Mouse (Mus musculus) intestine, embryonic 14.5 days (tissue): Measurements from ENCODE around the gene Trip11. TPM values are rescaled to one million over a fixed set of nuclear protein-coding genes. Genes with fewer than 3 reads are reported as not detected.

Source experiments
- ATAC-seq: fragments of 200-750 bp; cut with Nextera tagmentation; replicated peaks from 2 replicates; pipeline ENCODE4 v1.8.0; 2017; ENCODE audit warnings: low read depth, moderate number of reproducible peaks, moderate TSS enrichment, moderate library complexity; ENCODE audit not compliant: low FRiP score, low TSS enrichment
- DNase-seq: peaks from one replicate; pipeline ENCODE4 v3.0.0-alpha.2; 2018; ENCODE audit warnings: low spot score
- H3K27ac ChIP-seq: fragments of 300-500 bp; sonication (generic); 2 replicates; pipeline ENCODE4 v1.5.1; 2014; ENCODE audit warnings: low read depth, mild to moderate bottlenecking, control low read depth
- H3K27me3 ChIP-seq: fragments of 300-500 bp; sonication (generic); replicated peaks from 2 replicates; pipeline ENCODE4 v1.6.1; 2014; ENCODE audit warnings: low read length, control low read depth; ENCODE audit not compliant: control insufficient read depth, insufficient read depth
- H3K36me3 ChIP-seq: fragments of 300-500 bp; sonication (generic); 2 replicates; pipeline ENCODE4 v1.6.1; 2014; ENCODE audit warnings: low read length, control low read depth; ENCODE audit not compliant: control insufficient read depth, insufficient read depth
- H3K4me1 ChIP-seq: fragments of 300-500 bp; sonication (generic); replicated peaks from 2 replicates; pipeline ENCODE4 v1.6.1; 2014; ENCODE audit warnings: low read length, control low read depth, mixed read lengths; ENCODE audit not compliant: control insufficient read depth, insufficient read depth
- H3K4me2 ChIP-seq: fragments of 300-500 bp; sonication (generic); 2 replicates; pipeline ENCODE4 v1.6.1; 2014; ENCODE audit warnings: low read length
- H3K4me3 ChIP-seq: fragments of 300-500 bp; sonication (generic); 2 replicates; pipeline ENCODE4 v1.5.1; 2014; ENCODE audit warnings: low read depth, low read length, control low read depth, mixed read lengths
- H3K9ac ChIP-seq: fragments of 300-500 bp; sonication (generic); 2 replicates; pipeline ENCODE4 v1.6.1; 2014; ENCODE audit warnings: mild to moderate bottlenecking, low read length
- H3K9me3 ChIP-seq: fragments of 300-500 bp; sonication (generic); 2 replicates; pipeline ENCODE4 v1.6.1; 2016; ENCODE audit warnings: low read length, control low read depth; ENCODE audit not compliant: control insufficient read depth
- WGBS: fragments of 180-500 bp; shearing (Covaris S2); extraction: QIAGEN DNeasy Blood & Tissue Kit; methylation state at CpG from one replicate; pipeline ENCODE4 v1.1.7; 2014; 5-methylcytosine and 5-hydroxymethylcytosine counted together
- polyA plus RNA-seq: library from polyadenylated mRNA; unstranded; fragments of >200 nt; fragmentation: Nextera tagmentation; extraction: Ambion mirVana; gene quantifications from 2 replicates; pipeline ENCODE4 v1.2.1, GENCODE M21; 2014

Trip11 gene
- polyA plus RNA-seq, 1 experiment from 2014 or later: 26.8 TPM

- whole genome bisulfite sequencing: 94% methylated on average over 3 of the region's 3 CpGs
- ATAC-seq (peak; percentile 47; the same call in 1 of the 2 replicates), DNase-seq (no peak)
- Histone ChIP-seq H3K4me2 (no peak overlapping the region), H3K9ac (no peak overlapping the region), H3K9me3 (no peaks in the 10 kb centered on the region), H3K27me3 (no peaks in the 10 kb centered on the region), H3K4me1 (no peaks in the 10 kb centered on the region), H3K4me3 (no peak overlapping the region), H3K27ac (no peak overlapping the region), H3K36me3 (peaks cover 79% of the 10 kb centered on the region)
Measured at GRCm38 (mm10) chr12:101889351-101889750, 23.7 kb downstream of the Trip11 start.

DNA sequence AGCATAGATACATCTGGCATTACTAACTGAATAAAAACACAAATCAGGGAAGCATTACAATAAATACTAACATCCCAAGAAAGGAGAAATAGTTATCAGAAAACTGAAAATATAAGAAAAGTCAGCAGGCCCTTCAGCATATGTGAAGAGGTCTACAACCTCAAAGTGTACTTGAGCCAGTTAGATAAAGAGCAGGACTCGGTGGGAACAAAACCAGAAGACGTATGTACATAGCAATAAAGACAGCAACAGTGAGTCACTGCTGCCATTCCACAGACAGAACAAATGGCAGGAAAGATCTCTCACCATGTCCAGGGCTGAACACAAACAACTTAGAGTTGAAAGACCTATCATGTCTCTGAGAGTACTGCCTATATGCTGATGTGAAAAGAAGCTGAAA, 24.8 kb downstream of the Trip11 start:
- H3K4me2 ChIP-seq: no peak overlapping the region
- no peak overlapping the region for H3K27ac ChIP-seq
- H3K9me3 ChIP-seq: no peaks in the 10 kb centered on the region
- H3K4me3 ChIP-seq: no peak overlapping the region
- H3K36me3 ChIP-seq: peaks cover 79% of the 10 kb centered on the region
- no peak for ATAC-seq
- no peaks in the 10 kb centered on the region for H3K27me3 ChIP-seq
- no peaks in the 10 kb centered on the region for H3K4me1 ChIP-seq
- DNase-seq: no peak
- no peak overlapping the region for H3K9ac ChIP-seq
- WGBS: 85% methylated on average over 2 of the region's 2 CpGs

- no peak overlapping the region for H3K4me2 ChIP-seq
- ATAC-seq (no peak), DNase-seq (no peak)
- H3K4me1 ChIP-seq: no peaks in the 10 kb centered on the region
- no peak overlapping the region for H3K27ac ChIP-seq
- WGBS: 93% methylated on average over 7 of the region's 7 CpGs
- H3K4me3 ChIP-seq: no peak overlapping the region
- H3K27me3 ChIP-seq: no peaks in the 10 kb centered on the region
- H3K9ac ChIP-seq: no peak overlapping the region
- peaks cover 70% of the 10 kb centered on the region for H3K36me3 ChIP-seq
- H3K9me3 ChIP-seq: no peaks in the 10 kb centered on the region
Measured at GRCm38 (mm10) chr12:101884926-101885325, 28.1 kb downstream of the Trip11 start.

GRCm38 (mm10) chr12:101876374-101876773, 36.7 kb downstream of the Trip11 start:
- no peak for DNase-seq
- Histone ChIP-seq H3K4me3 (no peak overlapping the region), H3K4me2 (no peak overlapping the region), H3K27ac (no peak overlapping the region), H3K4me1 (no peaks in the 10 kb centered on the region), H3K9ac (no peak overlapping the region), H3K9me3 (no peaks in the 10 kb centered on the region), H3K27me3 (no peaks in the 10 kb centered on the region), H3K36me3 (peaks cover 78% of the 10 kb centered on the region)
- ATAC-seq: no peak
- 92% methylated on average over 2 of the region's 2 CpGs for WGBS

GRCm38 (mm10) chr12:101875107-101875506, 38.0 kb downstream of the Trip11 start:
- no peaks in the 10 kb centered on the region for H3K27me3 ChIP-seq
- H3K9me3 ChIP-seq: no peaks in the 10 kb centered on the region
- peaks cover 72% of the 10 kb centered on the region for H3K36me3 ChIP-seq
- no peak overlapping the region for H3K9ac ChIP-seq
- 78% methylated on average over 1 of the region's 1 CpGs for WGBS
- ATAC-seq (no peak), DNase-seq (no peak)
- no peak overlapping the region for H3K27ac ChIP-seq
- no peak overlapping the region for H3K4me2 ChIP-seq
- no peaks in the 10 kb centered on the region for H3K4me1 ChIP-seq
- H3K4me3 ChIP-seq: no peak overlapping the region

DNA sequence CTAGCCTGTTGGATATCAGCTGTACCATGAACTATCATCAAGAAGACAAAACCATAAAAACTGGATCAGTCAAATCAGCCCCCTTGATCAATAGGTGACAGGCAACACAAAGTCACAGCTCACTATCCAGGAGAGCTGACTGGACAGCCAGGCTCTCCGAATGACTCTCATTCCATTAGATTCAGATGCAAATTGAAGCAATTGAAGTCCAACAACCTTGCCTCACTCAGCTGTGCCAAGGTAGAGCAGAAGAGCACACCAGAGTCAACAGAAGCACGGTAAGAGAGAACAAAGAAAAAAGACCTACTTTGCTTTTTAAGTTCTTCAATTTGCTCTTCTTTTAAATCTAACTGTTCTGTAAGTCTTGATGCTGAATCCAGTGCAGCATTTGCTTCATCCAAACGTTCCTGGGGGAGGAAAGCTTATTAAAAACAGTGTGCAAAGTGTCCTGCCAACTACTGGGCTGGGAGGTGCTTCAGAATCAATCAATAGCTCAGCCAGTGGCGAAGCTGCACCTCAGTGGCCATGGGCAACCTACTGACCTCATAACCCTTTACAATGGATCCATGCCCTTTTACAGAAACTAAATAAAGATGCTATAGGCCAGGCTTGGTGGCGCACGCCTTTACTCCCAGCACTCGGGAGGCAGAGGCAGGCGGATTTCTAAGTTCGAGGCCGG, 50.6 kb downstream of the Trip11 start:
- no peak overlapping the region for H3K4me2 ChIP-seq
- no peaks in the 10 kb centered on the region for H3K4me1 ChIP-seq
- DNase-seq (no peak), ATAC-seq (no peak)
- 88% methylated on average over 10 of the region's 10 CpGs for WGBS
- no peak overlapping the region for H3K9ac ChIP-seq
- no peak overlapping the region for H3K4me3 ChIP-seq
- H3K27ac ChIP-seq: no peak overlapping the region
- peaks cover 34% of the 10 kb centered on the region for H3K36me3 ChIP-seq
- H3K9me3 ChIP-seq: no peaks in the 10 kb centered on the region
- no peaks in the 10 kb centered on the region for H3K27me3 ChIP-seq

- no peak overlapping the region for H3K4me2 ChIP-seq
- ATAC-seq (no peak), DNase-seq (no peak)
- no peak overlapping the region for H3K4me3 ChIP-seq
- 87% methylated on average over 1 of the region's 1 CpGs for WGBS
- H3K27ac ChIP-seq: no peak overlapping the region
- no peaks in the 10 kb centered on the region for H3K4me1 ChIP-seq
- H3K9me3 ChIP-seq: no peaks in the 10 kb centered on the region
- H3K9ac ChIP-seq: no peak overlapping the region
- peaks cover 24% of the 10 kb centered on the region for H3K36me3 ChIP-seq
- H3K27me3 ChIP-seq: no peaks in the 10 kb centered on the region
Measured at GRCm38 (mm10) chr12:101860256-101860655, 52.8 kb downstream of the Trip11 start.

- Histone ChIP-seq H3K9me3 (no peaks in the 10 kb centered on the region), H3K36me3 (peaks cover 17% of the 10 kb centered on the region), H3K4me1 (no peaks in the 10 kb centered on the region), H3K4me3 (no peak overlapping the region), H3K27ac (no peak overlapping the region), H3K9ac (no peak overlapping the region), H3K4me2 (no peak overlapping the region), H3K27me3 (no peaks in the 10 kb centered on the region)
- DNase-seq (no peak), ATAC-seq (no peak)
- WGBS: 91% methylated on average over 5 of the region's 5 CpGs
Measured at GRCm38 (mm10) chr12:101858011-101858410, 55.1 kb downstream of the Trip11 start.

GRCm38 (mm10) chr12:101854336-101854735, 58.7 kb downstream of the Trip11 start:
- ATAC-seq: no peak

More at GRCm38 (mm10) chr12:101854336-101854735, 58.7 kb downstream of the Trip11 start:
- Histone ChIP-seq H3K9me3 (no peaks in the 10 kb centered on the region), H3K27me3 (no peaks in the 10 kb centered on the region), H3K27ac (no peak overlapping the region), H3K4me1 (no peaks in the 10 kb centered on the region), H3K4me2 (no peak overlapping the region), H3K4me3 (no peak overlapping the region), H3K9ac (no peak overlapping the region), H3K36me3 (no peaks in the 10 kb centered on the region; the same call in 1 of the 2 replicates)
- 94% methylated on average over 11 of the region's 11 CpGs for WGBS
- DNase-seq: no peak
